Mouse (Mus musculus) testis, adult 2 months (tissue): Measurements from ENCODE around the gene Gm49373.

Experiments
- CTCF ChIP-seq: fragments of 200-500 bp; IDR thresholded peaks from 2 replicates; pipeline ENCODE4 v1.5.1; 2012; ENCODE audit warnings: low read depth, mild to moderate bottlenecking, inconsistent platforms, low read length, moderate library complexity; ENCODE audit not compliant: control insufficient read depth, insufficient read depth, insufficient replicate concordance
- POLR2A ChIP-seq: fragments of 200-500 bp; IDR thresholded peaks from 2 replicates; pipeline ENCODE4 v1.6.1; 2012; ENCODE audit warnings: low read depth, mild to moderate bottlenecking, inconsistent platforms, low read length, moderate library complexity; ENCODE audit not compliant: control insufficient read depth

- TF ChIP-seq CTCF (0 out of 2 replicates have a peak, but pooled peaks have one; percentile 3), POLR2A (peak; percentile 12; the same call in 1 of the 2 replicates)
These were observed 34.8 kb upstream of the Gm49373 start for GRCm38 (mm10) chr9:21107607-21108237.
